Mouse (Mus musculus) intestine, embryonic 15.5 days (tissue): Measurements from ENCODE around the gene Ear1. TPM values are rescaled to one million over a fixed set of nuclear protein-coding genes. Genes with fewer than 3 reads are reported as not detected.

Experiments
- polyA plus RNA-seq: library from polyadenylated mRNA; unstranded; fragments of >200 nt; fragmentation: Nextera tagmentation; extraction: Ambion mirVana; gene quantifications from 2 replicates; pipeline ENCODE4 v1.2.1, GENCODE M21; 2015

Ear1 gene
- polyA plus RNA-seq, 1 experiment from 2014 or later: not detected

Other genes starting within 250 kb of the Ear1 start
- gene Gm8165, start 198.3 kb downstream of the Ear1 start, polyA plus RNA-seq: not detected in 2 replicates
- 0.66 and 0.96 TPM in 2 replicates for gene Gm7324, start 177.7 kb downstream of the Ear1 start, polyA plus RNA-seq
- not detected in 2 replicates for gene Gm16506, start 148.0 kb downstream of the Ear1 start, polyA plus RNA-seq
- gene Gm6526, start 127.7 kb downstream of the Ear1 start, polyA plus RNA-seq: not detected in 2 replicates
- not detected in 2 replicates for gene Gm8180, start 90.8 kb downstream of the Ear1 start, polyA plus RNA-seq
- not detected in 2 replicates for gene Ear10, start 48.0 kb upstream of the Ear1 start, polyA plus RNA-seq
- gene Gm8113, start 49.9 kb upstream of the Ear1 start, polyA plus RNA-seq: 10.4 and 11.9 TPM in 2 replicates
- not detected in 2 replicates for gene Ang5, start 81.6 kb upstream of the Ear1 start, polyA plus RNA-seq
- not detected in 2 replicates for gene Ang6, start 126.8 kb upstream of the Ear1 start, polyA plus RNA-seq
- gene Ear2, start 227.1 kb upstream of the Ear1 start, polyA plus RNA-seq: 0.33 and 0.89 TPM in 2 replicates
- gene Gm3327, start 248.3 kb upstream of the Ear1 start, polyA plus RNA-seq: not detected in 2 replicates